Mouse (Mus musculus) kidney, adult 9 months (tissue): ENCODE data around the gene Vegfb.
A peak's percentile ranks its signal among the peaks of the same experiment; 100 is the strongest.

Experiments used
- DNase-seq: peaks from one replicate; pipeline ENCODE4 v3.0.0; 2022

Vegfb gene

GRCm38 (mm10) chr19:6970460-6971085 lies 16.9 kb downstream of the Vegfb start:
- no peak for DNase-seq

DNA sequence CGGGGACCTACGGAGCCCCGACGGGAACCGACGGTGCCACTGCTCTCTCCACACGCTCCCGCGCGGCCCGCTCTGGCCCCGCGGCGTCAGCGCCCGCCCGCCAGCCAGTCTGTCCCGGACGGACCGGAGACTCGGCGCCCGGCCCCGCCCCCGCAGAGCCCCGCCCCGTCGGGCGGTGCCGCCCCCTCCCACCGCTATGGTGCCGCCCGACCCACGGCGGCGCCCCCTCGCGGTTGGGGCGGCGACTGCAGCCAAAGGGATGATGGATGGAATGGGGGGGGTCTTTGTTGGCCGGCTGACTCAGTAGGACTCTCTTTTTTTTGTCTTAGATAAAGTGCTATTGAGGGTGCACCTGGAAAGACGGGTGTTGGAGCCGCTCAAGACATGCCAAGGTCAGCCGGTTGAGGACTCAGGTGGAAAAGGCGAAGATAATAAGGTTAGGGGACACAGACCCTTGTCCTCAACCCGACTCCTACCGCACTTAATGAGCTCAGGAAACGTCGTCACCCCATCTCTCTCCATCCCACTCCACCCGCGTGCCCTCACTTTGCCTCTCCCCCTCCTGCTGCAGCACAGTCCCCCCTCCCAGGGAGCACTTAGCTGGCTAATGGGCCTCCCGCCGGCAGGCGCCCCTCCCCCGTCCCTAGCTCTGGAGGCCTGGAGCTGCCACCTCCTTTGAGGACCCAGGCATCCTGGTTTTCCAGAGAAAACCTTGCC lies 17.6 kb downstream of the Vegfb start:
- peak; percentile 68 for DNase-seq

DNA sequence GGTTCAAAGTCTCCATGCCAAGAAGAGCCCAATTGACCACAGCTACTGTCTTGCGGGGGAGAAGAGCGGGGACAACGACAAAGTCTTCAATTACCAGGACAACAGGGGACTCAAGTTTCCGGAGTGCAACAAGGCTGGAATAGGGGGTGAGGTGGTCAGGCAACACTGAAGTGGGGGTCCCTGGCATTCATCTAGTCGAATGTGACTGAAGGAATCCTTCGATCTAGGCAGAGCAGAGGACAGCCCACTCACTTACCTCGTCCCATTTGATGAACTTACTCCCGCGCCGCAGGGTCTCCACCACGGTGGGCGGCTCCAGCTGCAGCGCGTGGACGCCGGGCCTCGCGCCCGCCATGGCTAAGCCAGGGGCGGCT lies 18.2 kb downstream of the Vegfb start:
- DNase-seq = no peak

GRCm38 (mm10) chr19:6968491-6969271 lies 18.8 kb downstream of the Vegfb start:
- peak; percentile 52 for DNase-seq

DNA sequence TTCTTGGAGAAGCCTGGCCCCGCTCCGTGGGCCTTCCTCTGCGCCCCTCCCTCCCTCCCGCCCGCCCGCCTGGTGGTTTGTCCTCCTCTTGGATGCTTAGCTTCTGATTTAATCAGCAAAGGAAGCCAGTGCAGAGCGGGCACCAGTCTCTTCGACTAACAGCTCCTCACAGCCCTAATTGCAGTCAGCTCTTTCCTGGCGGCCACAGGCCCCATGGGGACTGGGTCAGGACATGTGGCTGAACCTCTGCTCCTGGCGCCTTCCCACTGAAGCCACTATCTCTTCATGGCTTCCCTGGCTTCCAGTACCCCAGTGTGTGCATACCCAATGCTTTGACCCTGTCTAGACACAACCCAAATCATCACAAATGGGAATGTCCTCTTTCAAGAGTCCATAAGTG lies 31.0 kb downstream of the Vegfb start:
- no peak for DNase-seq

DNA sequence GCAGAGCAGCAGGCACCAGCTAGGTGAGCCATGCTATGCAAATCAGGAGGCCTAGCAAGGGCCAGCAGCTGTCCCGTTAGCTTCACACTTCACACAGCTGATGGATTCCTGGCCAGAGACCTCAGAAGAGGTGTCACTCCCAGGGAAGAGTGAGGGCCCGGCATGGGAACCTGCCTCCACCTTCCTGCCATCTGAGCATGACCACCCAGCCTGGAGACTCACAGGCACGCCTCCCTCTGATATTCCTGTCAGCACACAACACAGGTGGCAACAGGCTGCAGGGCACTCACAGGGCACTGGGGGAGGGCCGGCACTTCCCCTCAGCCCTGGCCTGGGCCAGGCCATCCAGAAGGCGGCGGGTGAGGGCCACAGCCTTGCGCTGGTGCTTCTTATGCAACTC lies 32.0 kb downstream of the Vegfb start:
- DNase-seq = no peak

DNA sequence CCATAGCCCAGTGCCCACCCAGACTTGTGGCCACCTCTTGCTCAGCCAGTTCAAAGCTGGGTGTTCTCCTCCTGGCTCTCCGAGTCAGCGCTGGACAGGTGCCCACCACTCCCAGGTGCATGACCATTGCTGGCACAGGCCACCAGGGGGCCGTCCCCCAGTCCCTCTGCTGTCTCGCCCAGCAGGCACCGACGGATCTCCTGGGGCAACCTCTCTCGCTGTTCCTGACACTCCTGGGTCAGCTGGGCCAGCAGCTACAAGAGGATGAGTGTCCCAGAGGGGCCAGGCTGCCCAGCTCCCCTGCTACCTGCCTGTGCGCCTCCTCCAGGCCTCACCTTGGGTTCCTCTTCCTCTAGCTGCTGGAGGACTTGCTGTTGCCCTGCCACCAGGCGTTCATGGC lies 33.4 kb downstream of the Vegfb start:
- DNase-seq = peak; percentile 73

DNA sequence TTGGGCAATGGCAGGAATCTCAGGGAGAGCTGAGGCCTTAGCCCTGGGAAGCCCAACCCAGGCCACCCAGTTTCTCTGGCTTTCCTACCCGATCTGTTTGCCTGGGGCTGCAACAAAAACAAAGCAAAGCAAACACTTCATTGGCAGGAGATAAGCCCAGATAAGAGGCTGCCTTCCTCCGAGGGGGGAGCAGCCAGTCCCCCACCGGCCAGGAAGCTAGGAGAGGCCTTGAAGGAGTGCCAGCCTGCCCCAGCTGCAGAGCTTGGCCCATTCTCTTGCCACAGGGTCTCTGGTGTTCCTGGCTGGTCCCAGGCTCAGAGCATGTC lies 34.8 kb downstream of the Vegfb start:
- peak; percentile 74 for DNase-seq

- DNase-seq = peak; percentile 89
These were observed 35.3 kb downstream of the Vegfb start for GRCm38 (mm10) chr19:6951994-6952711.

- DNase-seq = peak; percentile 98
These were observed 36.0 kb downstream of the Vegfb start for GRCm38 (mm10) chr19:6951381-6951968.

- DNase-seq = peak; percentile 78
These were observed 36.8 kb downstream of the Vegfb start for GRCm38 (mm10) chr19:6950613-6951153.

DNA sequence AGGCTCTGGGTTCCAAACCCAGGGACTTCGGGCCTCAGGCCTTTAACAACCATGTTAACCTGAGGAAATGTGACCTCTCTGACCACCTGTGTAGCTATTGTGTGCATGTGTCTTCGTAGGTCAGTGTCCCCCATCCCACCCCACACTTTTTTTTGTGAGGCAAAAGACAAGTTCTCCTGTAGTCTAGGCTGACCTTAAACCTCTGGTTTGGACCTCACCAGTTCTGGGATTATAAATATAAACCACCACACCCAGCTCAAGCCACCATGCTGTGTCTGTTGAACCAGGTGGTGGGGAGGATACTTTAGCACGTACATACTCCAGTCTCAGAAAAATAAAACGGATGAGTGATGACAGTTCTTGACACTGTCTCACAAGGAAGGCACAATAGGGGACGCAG lies 37.5 kb downstream of the Vegfb start:
- DNase-seq = no peak

GRCm38 (mm10) chr19:6949532-6949931 lies 37.9 kb downstream of the Vegfb start:
- DNase-seq = no peak

GRCm38 (mm10) chr19:6948186-6948585 lies 39.3 kb downstream of the Vegfb start:
- DNase-seq = no peak

GRCm38 (mm10) chr19:6947742-6948141 lies 39.7 kb downstream of the Vegfb start:
- DNase-seq = no peak

- no peak for DNase-seq
These were observed 43.7 kb downstream of the Vegfb start for GRCm38 (mm10) chr19:6943709-6944108.

DNA sequence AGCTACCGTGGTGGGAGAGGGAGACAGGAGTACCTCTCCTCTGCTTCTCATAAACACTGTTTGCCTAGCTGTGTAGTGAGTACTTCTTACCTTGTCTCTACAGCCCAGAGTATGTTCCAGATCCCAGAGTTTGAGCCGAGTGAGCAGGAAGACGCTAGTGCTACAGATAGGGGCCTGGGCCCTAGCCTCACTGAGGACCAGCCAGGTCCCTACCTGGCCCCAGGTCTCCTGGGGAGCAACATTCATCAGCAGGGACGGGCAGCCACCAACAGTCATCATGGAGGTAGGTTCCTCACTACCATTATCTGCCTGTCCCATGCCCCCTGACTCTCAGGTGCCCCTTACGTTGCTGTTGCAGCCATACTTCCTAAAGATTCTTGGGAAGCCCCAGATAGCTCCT lies 44.7 kb downstream of the Vegfb start:
- DNase-seq = no peak

DNA sequence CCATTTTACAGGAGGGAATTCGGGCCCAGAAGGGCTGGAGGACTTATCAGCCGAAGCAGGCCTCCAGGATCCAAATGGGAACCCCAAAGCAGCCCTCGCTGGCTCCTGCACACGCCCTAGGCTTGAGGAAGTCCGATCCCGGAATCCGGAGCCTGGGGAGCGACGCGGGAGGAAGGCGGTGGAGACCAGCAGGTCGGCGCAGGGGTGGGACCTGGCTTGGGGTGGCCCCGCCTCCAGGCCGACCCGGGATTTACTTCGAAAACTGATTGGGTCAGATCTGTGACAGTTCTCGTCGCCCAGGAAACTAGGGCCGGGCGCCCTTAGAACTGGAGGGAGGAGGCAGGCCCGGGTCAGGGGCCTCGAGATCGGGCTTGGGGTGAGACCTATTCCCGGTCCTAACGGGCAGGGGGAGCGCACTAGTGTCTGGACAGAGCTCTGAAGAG lies 45.2 kb downstream of the Vegfb start, which contains the start of gene Gpr137:
Gene Gpr137 (minus strand): TSS at position 232 of the 443 bp plus-strand sequence.
- peak; percentile 98 for DNase-seq

- DNase-seq = peak; percentile 94
These were observed 45.8 kb downstream of the Vegfb start, which contains the start of gene Bad for GRCm38 (mm10) chr19:6941372-6942248. TSS of gene Bad (plus strand) at chr19:6941861.

DNA sequence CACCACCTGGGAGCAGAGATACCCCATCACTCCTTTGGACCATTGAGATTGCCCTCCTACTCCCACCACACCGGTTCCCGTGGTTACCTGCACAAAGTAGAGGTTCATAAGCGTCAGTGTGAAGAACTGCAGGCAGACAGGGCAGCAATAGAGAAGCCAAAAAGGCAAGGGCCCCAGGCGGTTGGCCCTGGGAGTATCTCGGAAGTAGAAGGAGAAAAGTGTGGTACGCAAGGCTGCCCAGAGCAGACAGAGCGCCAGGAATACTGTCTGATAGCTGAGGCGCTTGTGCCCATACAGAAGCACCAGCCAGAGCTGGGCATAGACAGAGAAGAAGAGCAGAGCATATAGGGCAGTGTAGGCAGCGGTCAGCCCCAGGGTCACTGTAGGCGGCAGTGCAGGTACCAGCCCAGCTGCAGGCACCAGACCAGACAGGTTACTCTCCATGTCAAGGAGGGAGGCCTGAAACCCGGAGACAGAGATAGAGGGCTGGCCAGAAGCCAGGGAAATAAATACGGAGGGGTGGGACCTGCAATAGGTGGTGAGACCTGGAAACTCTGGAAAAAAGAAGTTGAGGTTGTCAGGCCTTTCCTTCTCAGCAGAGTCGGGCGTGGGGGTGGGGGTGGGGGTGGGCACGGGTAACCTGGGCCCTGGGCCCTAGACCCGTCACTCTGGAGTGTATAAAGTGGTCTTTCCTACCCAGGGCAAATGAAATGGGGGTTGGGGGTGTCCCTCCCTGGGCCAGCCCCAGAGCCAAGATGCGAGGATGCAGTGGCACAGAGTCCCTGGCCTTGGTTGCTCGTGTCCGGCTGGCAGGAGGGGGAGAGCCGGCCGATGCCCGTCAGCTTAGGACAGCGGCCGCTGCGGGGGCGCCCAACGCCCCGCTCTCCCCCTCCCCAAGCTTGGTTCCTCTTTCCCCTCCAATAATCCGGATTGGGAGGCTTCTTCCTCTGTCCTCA lies 46.8 kb downstream of the Vegfb start:
- no peak for DNase-seq
